Mouse (Mus musculus) lung, postnatal 0 days (tissue): ENCODE data around the gene Cep128.

ENCODE experiments used
- CTCF ChIP-seq: IDR thresholded peaks from 2 replicates; pipeline ENCODE4 v1.5.1; 2016; ENCODE audit warnings: antibody characterized with exemption, mild to moderate bottlenecking
- EP300 ChIP-seq: IDR thresholded peaks from 2 replicates; pipeline ENCODE4 v1.6.1; 2016; ENCODE audit warnings: antibody characterized with exemption, mild to moderate bottlenecking, control low read depth

DNA sequence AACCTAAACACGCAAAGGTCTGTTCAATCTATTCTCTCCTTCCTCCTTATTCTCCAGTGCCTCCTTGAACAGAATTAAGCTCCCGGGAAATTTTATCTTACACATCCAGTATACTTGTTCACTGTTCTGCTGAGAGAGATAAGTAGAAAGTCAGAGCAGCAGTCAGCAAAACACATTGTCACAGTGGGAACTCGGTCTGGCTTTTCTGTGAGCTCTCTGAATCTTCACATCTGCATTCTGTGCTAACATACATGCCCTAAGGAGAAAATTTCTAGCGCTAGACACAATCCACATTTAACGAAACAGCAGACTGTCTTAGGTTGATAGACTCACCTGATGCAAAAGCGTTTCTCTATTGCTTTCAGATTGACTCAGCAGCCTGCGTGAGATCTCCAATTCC is 88.3 kb downstream of the Cep128 start:
- TF ChIP-seq CTCF (no peak), EP300 (no peak)
